Mouse (Mus musculus) liver, postnatal 0 days (tissue): ENCODE measurements at regions not wholly inside any gene's neighbourhood (a gene's known extent, or its start where the extent isn't known, plus 50 kb on each side); places are given as distances from the start of the nearest gene placed in this dataset.

ENCODE experiments used
- CTCF ChIP-seq: sonication (generic); IDR thresholded peaks from 2 replicates; pipeline ENCODE4 v1.5.1; 2016; ENCODE audit warnings: antibody characterized with exemption, low read depth
- EP300 ChIP-seq: IDR thresholded peaks from 2 replicates; pipeline ENCODE4 v1.6.1; 2016; ENCODE audit warnings: antibody characterized with exemption, low read depth, mild to moderate bottlenecking

DNA sequence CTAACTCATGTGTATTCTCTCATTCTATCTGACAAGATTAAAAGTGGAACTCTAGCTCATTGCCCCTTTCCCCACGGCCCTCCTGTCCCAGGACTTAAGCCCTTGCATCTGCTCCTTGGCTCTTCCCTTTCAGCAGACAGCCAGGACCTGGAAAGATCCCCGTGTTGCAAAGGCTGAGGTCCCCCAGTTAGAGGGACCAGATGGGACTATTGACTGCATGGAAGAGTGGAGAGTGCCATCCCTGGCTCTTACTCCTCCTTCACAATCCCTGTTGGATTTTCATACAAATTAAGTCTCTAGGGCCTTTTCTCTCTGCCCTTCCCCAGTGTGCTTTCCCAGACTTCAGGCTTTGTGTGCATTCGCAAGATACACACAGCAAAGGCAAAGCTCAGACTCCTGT, 71.6 kb upstream of the Pcdh8 start:
- TF ChIP-seq EP300 (no peak), CTCF (no peak)
